Mouse (Mus musculus) midbrain, embryonic 12.5 days (tissue): ENCODE measurements at regions not wholly inside any gene's neighbourhood (a gene's known extent, or its start where the extent isn't known, plus 50 kb on each side); places are given as distances from the start of the nearest gene placed in this dataset.

ENCODE experiments used
- ATAC-seq: fragments of 200-750 bp; cut with Nextera tagmentation; 2 replicates; pipeline ENCODE4 v1.8.0; 2017; ENCODE audit warnings: low read depth, moderate TSS enrichment, moderate library complexity; ENCODE audit not compliant: low FRiP score
- H3K27ac ChIP-seq: fragments of 300-500 bp; sonication (generic); replicated peaks from 2 replicates; pipeline ENCODE4 v1.5.1; 2016; ENCODE audit warnings: mild to moderate bottlenecking
- H3K27me3 ChIP-seq: fragments of 300-500 bp; sonication (generic); 2 replicates; pipeline ENCODE4 v1.6.1; 2016; ENCODE audit warnings: mild to moderate bottlenecking
- H3K36me3 ChIP-seq: fragments of 300-500 bp; sonication (generic); 2 replicates; pipeline ENCODE4 v1.6.1; 2016
- H3K4me1 ChIP-seq: fragments of 300-500 bp; sonication (generic); 2 replicates; pipeline ENCODE4 v1.6.1; 2016
- H3K4me2 ChIP-seq: fragments of 300-500 bp; sonication (generic); replicated peaks from 2 replicates; pipeline ENCODE4 v1.6.1; 2016; ENCODE audit warnings: mild to moderate bottlenecking, moderate library complexity
- H3K4me3 ChIP-seq: fragments of 300-500 bp; sonication (generic); 2 replicates; pipeline ENCODE4 v1.5.1; 2016; ENCODE audit warnings: mild to moderate bottlenecking
- H3K9ac ChIP-seq: fragments of 300-500 bp; sonication (generic); replicated peaks from 2 replicates; pipeline ENCODE4 v1.6.1; 2016; ENCODE audit warnings: mild to moderate bottlenecking, moderate library complexity
- H3K9me3 ChIP-seq: fragments of 300-500 bp; sonication (generic); 2 replicates; pipeline ENCODE4 v1.6.1; 2016; ENCODE audit warnings: mild to moderate bottlenecking
- WGBS: fragments of 180-500 bp; shearing (Covaris S2); methylation state at CpG from one replicate; pipeline ENCODE4 v1.1.7; 2016; 5-methylcytosine and 5-hydroxymethylcytosine counted together

DNA sequence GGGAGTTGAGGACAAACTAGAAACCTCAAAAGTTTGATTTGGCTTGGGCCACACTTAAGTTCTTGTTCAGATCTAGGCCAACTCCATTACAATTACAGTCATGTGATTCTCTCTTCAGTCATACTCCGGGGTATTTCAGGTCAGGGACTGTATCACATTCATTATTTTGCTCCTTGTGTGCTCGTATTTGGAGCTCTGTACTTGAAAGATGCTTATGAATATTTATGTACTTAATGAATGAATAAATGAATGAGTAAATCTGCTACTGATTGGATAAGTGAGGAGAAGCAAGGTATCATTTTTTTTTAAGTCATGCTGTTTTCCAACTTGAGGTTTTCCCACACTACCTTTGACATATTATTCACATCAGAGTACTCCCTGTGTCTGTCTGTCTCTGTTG, 69.4 kb upstream of the Hs3st1 start:
- no peaks in the 10 kb centered on the region for H3K4me1 ChIP-seq
- H3K36me3 ChIP-seq, result no peaks in the 10 kb centered on the region
- no peak overlapping the region for H3K27ac ChIP-seq
- 62% methylated on average over 2 of the region's 2 CpGs for WGBS
- no peaks in the 10 kb centered on the region for H3K9me3 ChIP-seq
- no peak overlapping the region for H3K9ac ChIP-seq
- ATAC-seq, result no peak
- H3K4me2 ChIP-seq, result no peak overlapping the region
- no peak overlapping the region for H3K4me3 ChIP-seq
- H3K27me3 ChIP-seq, result no peaks in the 10 kb centered on the region

DNA sequence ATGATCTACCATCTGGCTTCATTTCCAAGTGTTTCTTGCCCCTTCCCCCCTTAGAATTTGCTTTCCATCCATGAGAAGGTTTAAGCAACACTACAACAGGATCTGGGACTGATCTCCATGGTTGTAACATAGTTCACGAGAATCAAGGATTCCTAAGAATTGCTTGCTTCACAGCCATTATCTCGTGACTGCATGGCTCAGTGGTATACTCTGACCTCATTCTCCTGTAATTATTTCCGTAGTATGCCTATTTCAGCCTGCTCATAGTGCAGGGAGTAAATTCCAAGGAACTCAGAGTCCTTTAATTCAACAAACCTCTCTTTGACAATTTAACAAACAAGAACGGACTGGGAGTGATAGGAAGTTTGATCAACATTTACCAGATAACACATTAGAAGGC, 51.4 kb upstream of the Hs3st1 start:
- Histone ChIP-seq H3K27me3 (no peaks in the 10 kb centered on the region), H3K4me2 (no peak overlapping the region), H3K4me3 (no peak overlapping the region), H3K9ac (no peak overlapping the region), H3K4me1 (no peaks in the 10 kb centered on the region), H3K36me3 (no peaks in the 10 kb centered on the region), H3K27ac (no peak overlapping the region), H3K9me3 (no peaks in the 10 kb centered on the region)
- WGBS, result 80% methylated on average over 4 of the region's 4 CpGs
- no peak for ATAC-seq
